Mouse (Mus musculus) MEL (cell line): ENCODE measurements around the gene Gm11027.

Experiments
- CTCF ChIP-seq, 3 experiments: IDR thresholded peaks in 2 of 3; conservative IDR thresholded peaks in 1 of 3; 2 replicates each; pipeline ENCODE4 v1.5.1; 2011 to 2012; ENCODE audit warnings: low read length in 3 of 3, low read depth in 2 of 3, mild to moderate bottlenecking in 2 of 3, improper control_type of control experiment in 1 of 3, inconsistent platforms in 1 of 3, mixed read lengths in 1 of 3, moderate library complexity in 1 of 3; ENCODE audit not compliant: control insufficient read depth in 1 of 3, insufficient read depth in 1 of 3, poor library complexity in 1 of 3, severe bottlenecking in 1 of 3
- EP300 ChIP-seq, 2 experiments: IDR thresholded peaks; 2 replicates each; pipeline ENCODE4 v1.6.1; 2011; ENCODE audit warnings: improper control_type of control experiment in 2 of 2, low read length in 2 of 2, low read depth in 1 of 2, mild to moderate bottlenecking in 1 of 2
- GATA1 ChIP-seq: IDR thresholded peaks from 2 replicates; pipeline ENCODE4 v1.6.1; 2011; ENCODE audit warnings: low read depth, low read length, improper control_type of control experiment
- JUND ChIP-seq: IDR thresholded peaks from 2 replicates; pipeline ENCODE4 v1.6.1; 2011; ENCODE audit warnings: low read depth, mild to moderate bottlenecking, improper control_type of control experiment, low read length
- MAX ChIP-seq: IDR thresholded peaks from 2 replicates; pipeline ENCODE4 v1.6.1; 2011; ENCODE audit warnings: low read length, improper control_type of control experiment
- NELFE ChIP-seq: IDR thresholded peaks from 2 replicates; pipeline ENCODE4 v1.6.1; 2011; ENCODE audit warnings: low read depth, low read length, improper control_type of control experiment
- POLR2A ChIP-seq, 2 experiments: IDR thresholded peaks; 2 replicates each; pipeline ENCODE4 v1.6.1; 2011 to 2012; ENCODE audit warnings: low read length in 2 of 2, mild to moderate bottlenecking in 2 of 2, control low read depth in 1 of 2, improper control_type of control experiment in 1 of 2, low read depth in 1 of 2, moderate library complexity in 1 of 2; ENCODE audit not compliant: control insufficient read depth in 1 of 2, insufficient read depth in 1 of 2, poor library complexity in 1 of 2
- SIN3A ChIP-seq: IDR thresholded peaks from 2 replicates; pipeline ENCODE4 v1.6.1; 2012; ENCODE audit warnings: low read length, improper control_type of control experiment, inconsistent platforms
- UBTF ChIP-seq: IDR thresholded peaks from 2 replicates; pipeline ENCODE4 v1.6.1; 2012; ENCODE audit warnings: low read depth, mild to moderate bottlenecking, inconsistent platforms, low read length, improper control_type of control experiment, moderate library complexity, borderline replicate concordance; ENCODE audit not compliant: insufficient read depth
- USF2 ChIP-seq, 2 experiments: IDR thresholded peaks; 2 replicates each; pipeline ENCODE4 v1.6.1; 2011 to 2012; ENCODE audit warnings: improper control_type of control experiment in 2 of 2, low read length in 2 of 2, borderline replicate concordance in 1 of 2, inconsistent platforms in 1 of 2, low read depth in 1 of 2, mild to moderate bottlenecking in 1 of 2; ENCODE audit not compliant: insufficient read depth in 1 of 2
- ZNF384 ChIP-seq: IDR thresholded peaks from 2 replicates; pipeline ENCODE4 v1.6.1; 2012; ENCODE audit warnings: low read depth, mild to moderate bottlenecking, inconsistent platforms, low read length, improper control_type of control experiment

DNA sequence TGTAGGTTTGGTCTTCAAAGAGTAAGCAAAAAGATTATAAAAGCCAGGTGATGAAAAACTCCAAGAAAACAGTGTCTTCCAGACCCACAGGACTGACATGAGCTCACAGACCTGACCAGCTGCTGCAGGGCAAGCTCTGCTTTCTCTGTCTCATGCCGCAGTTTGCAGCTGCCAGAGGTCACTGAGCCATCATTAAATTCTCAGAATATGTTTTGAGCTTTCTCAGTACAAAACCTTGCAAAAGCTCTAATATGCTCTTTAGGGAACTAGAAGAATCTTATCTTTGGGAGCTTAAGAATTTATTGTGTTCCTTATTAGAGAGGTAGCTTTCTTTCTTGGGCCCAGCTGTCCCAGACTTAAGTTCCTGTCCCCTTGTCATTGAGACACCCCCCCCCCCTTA lies 30.9 kb downstream of the Gm11027 start:
- TF ChIP-seq POLR2A (IDR thresholded peaks at IDR 0.05; ENCODE audit: control insufficient read depth in 1 of 2, insufficient read depth in 1 of 2, low read depth in 1 of 2, low read length in 2 of 2, poor library complexity in 1 of 2) (no peak), CTCF (IDR thresholded peaks at IDR 0.05 in 2 of 3, conservative IDR thresholded peaks at IDR 0.05 in 1 of 3; ENCODE audit: control insufficient read depth in 1 of 3, insufficient read depth in 1 of 3, low read depth in 2 of 3, low read length in 3 of 3, poor library complexity in 1 of 3, severe bottlenecking in 1 of 3) (no peak), EP300 (IDR thresholded peaks at IDR 0.05; ENCODE audit: low read depth in 1 of 2, low read length in 2 of 2) (peak; percentile 80 to 87), USF2 (IDR thresholded peaks at IDR 0.05; ENCODE audit: borderline replicate concordance in 1 of 2, insufficient read depth in 1 of 2, low read depth in 1 of 2, low read length in 2 of 2) (no peak), GATA1 (peak; percentile 88), NELFE (no peak), MAX (no peak), ZNF384 (no peak), JUND (peak; percentile 96), UBTF (no peak), SIN3A (peak; percentile 83)
